Mouse (Mus musculus): ENCODE results near the gene Tmprss9. TPM values are rescaled to one million over a fixed set of nuclear protein-coding genes. Genes with fewer than 3 reads are reported as not detected.

The Tmprss9 gene
- total RNA-seq, 2 experiments from 2014 or later: 0.32 TPM; not detected in 1

DNA sequence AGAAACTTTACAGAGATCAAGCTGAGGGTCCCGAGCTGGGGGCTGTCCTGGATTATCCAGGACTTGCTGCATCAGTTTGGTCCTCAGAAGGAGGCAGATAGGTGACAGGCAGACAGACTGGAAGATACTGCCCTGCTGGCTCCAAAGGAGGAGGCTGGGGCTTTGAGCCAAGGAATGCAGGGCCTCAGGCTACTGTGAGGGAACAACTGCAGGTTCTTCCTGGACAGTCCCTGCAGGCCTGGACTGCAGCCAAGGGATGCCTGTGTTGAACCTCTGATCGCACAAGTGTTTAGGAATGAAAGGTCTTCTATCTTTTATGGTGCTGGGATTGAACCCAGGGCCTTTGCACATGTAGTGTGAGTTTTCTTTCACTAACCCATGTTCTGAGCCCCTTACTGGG lies 76.2 kb downstream of the Tmprss9 start:
- DNase-seq (ENCODE audit: low spot score in 2 of 2): no peak
- intact Hi-C loops (cut with DNase I): no loop called here

DNA sequence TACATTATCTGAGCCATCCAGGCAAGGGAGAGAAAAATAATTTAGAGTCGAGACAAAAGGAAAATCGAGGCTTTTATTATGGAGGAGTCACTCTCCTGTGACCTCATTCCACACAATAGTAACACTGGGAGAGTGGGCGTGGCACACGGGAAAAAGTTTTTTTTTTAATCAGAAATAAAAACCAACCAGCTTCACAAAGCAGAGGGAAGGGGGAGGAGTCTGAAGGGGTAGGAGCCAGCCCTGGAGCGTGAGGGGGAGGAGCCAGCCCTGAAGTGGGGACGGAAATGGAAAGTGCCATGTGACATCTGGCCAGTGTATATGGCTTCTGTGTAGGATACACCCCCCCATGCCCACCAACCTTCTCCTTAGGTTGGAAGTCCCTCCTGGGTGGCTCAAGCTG lies 76.9 kb downstream of the Tmprss9 start:
- intact Hi-C loops (cut with DNase I): no loop called here
- DNase-seq (ENCODE audit: low spot score in 2 of 2): no peak

DNA sequence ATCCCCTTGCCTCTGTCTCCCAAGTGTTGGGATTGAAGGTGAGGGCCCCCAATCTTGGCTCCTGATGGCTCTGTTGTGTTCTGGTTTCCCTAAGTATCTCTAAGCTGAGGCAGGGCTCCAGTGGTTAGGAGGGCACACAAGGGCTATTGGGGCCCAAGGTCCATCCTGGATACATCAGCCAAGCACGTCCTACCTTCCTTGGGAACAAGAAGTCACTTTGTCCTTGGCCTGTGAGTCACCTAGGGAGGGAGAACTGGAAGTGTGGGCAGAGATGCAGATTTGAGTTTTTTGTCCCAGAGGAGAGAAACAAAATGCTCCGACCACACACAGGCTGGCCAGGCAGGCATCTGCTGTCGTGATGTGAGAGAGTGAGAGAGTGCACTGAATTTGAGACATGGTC lies 77.4 kb downstream of the Tmprss9 start:
- intact Hi-C loops (cut with DNase I): no loop called here

More for the DNA sequence above, 77.4 kb downstream of the Tmprss9 start:
- DNase-seq (ENCODE audit: low spot score in 2 of 2): no peak

Small RNA genes lying within 50 kb of the gene (microRNA-seq; reads per million reads assigned to microRNA genes)
- 6.7 to 9.1 reads per million in 2 experiments for gene Mir1982

Other genes with a start within 250 kb of the Tmprss9 start
- gene Csnk1g2, start 249.0 kb upstream of the Tmprss9 start, total RNA-seq (2021): 100 to 1,000 TPM; 222 to 247 TPM
- 10 to 100 TPM; 91.7 to 92.7 TPM for gene Btbd2, start 214.8 kb upstream of the Tmprss9 start, total RNA-seq (2021)
- 10 to 100 TPM; 35.3 to 44.0 TPM for gene Mknk2, start 193.7 kb upstream of the Tmprss9 start, total RNA-seq (2021)
- gene Mob3a, start 169.9 kb upstream of the Tmprss9 start, total RNA-seq (2021): 10 to 100 TPM; 13.4 to 15.8 TPM
- 10 to 100 TPM; 35.9 to 42.5 TPM for gene Izumo4, start 169.7 kb upstream of the Tmprss9 start, total RNA-seq (2021)
- 100 to 1,000 TPM; 142 to 145 TPM for gene Ap3d1, start 129.6 kb upstream of the Tmprss9 start, total RNA-seq (2021)
- gene Dot1l, start 116.6 kb upstream of the Tmprss9 start, total RNA-seq (2021): 10 to 100 TPM; 46.5 to 56.0 TPM
- gene Sf3a2, start 73.7 kb upstream of the Tmprss9 start, total RNA-seq (2021): 10 to 100 TPM; 43.9 to 50.3 TPM
- 10 to 100 TPM; 57.5 to 62.4 TPM for gene Plekhj1, start 73.2 kb upstream of the Tmprss9 start, total RNA-seq (2021)
- gene Amh, start 66.6 kb upstream of the Tmprss9 start, total RNA-seq (2021): 1 to 10 TPM; 1.6 to 2.7 TPM
- 1 to 10 TPM; 4.0 to 4.5 TPM for gene Jsrp1, start 58.4 kb upstream of the Tmprss9 start, total RNA-seq (2021)
- gene Oaz1, start 45.2 kb upstream of the Tmprss9 start, total RNA-seq (2021): 100 to 1,000 TPM; 500 to 527 TPM
- gene Lingo3, start 27.8 kb upstream of the Tmprss9 start, total RNA-seq (2021): 10 to 100 TPM; 35.6 to 48.0 TPM
- gene Lsm7, start 16.6 kb upstream of the Tmprss9 start, total RNA-seq (2021): 10 to 100 TPM; 35.9 to 47.8 TPM
- 10 to 100 TPM; 58.6 to 66.2 TPM for gene Sppl2b, start 16.6 kb upstream of the Tmprss9 start, total RNA-seq (2021)
- 100 to 1,000 TPM; 139 TPM for gene Timm13, start 29.1 kb downstream of the Tmprss9 start, total RNA-seq (2021)
- gene Lmnb2, start 46.4 kb downstream of the Tmprss9 start, total RNA-seq (2021): 10 to 100 TPM; 15.1 to 18.9 TPM
- gene Gadd45b, start 58.2 kb downstream of the Tmprss9 start, total RNA-seq (2021): 10 to 100 TPM; 16.4 to 19.0 TPM
- 100 to 1,000 TPM in 1 of 2 experiments, 10 to 100 TPM in 1; 83.8 to 196 TPM for gene Gng7, start 143.1 kb downstream of the Tmprss9 start, total RNA-seq (2021)
- gene Diras1, start 153.8 kb downstream of the Tmprss9 start, total RNA-seq (2021): 100 to 1,000 TPM; 108 to 110 TPM
- 10 to 100 TPM; 67.2 to 69.3 TPM for gene Slc39a3, start 165.6 kb downstream of the Tmprss9 start, total RNA-seq (2021)
- 100 to 1,000 TPM; 159 to 169 TPM for gene Sgta, start 188.3 kb downstream of the Tmprss9 start, total RNA-seq (2021)
- 10 to 100 TPM; 50.5 to 54.2 TPM for gene Thop1, start 198.2 kb downstream of the Tmprss9 start, total RNA-seq (2021)
- gene Creb3l3, start 227.0 kb downstream of the Tmprss9 start, total RNA-seq (2021): under 1 TPM; 0.25 to 0.60 TPM
- gene Map2k2, start 234.1 kb downstream of the Tmprss9 start, total RNA-seq (2021): 100 to 1,000 TPM; 122 to 124 TPM